Mouse (Mus musculus) myocyte (in vitro differentiated cells): ENCODE results near the gene Sdk2.

Experiments
- CEBPB ChIP-seq: IDR thresholded peaks from 2 replicates; pipeline ENCODE4 v1.6.1; 2011; ENCODE audit warnings: mild to moderate bottlenecking, moderate library complexity; ENCODE audit not compliant: poor library complexity, insufficient read depth, severe bottlenecking
- MAX ChIP-seq: IDR thresholded peaks from one replicate; pipeline ENCODE4 v1.6.1; 2011; ENCODE audit warnings: low read depth, mild to moderate bottlenecking, control low read depth
- MYOD1 ChIP-seq, 3 experiments: IDR thresholded peaks; one replicate each; pipeline ENCODE4 v1.6.1; 2011; ENCODE audit warnings: control low read depth in 2 of 3, low read depth in 2 of 3, mild to moderate bottlenecking in 2 of 3, moderate library complexity in 1 of 3; ENCODE audit not compliant: insufficient read length in 2 of 3, control insufficient read depth in 1 of 3
- POLR2A ChIP-seq: IDR thresholded peaks from one replicate; pipeline ENCODE4 v1.6.1; 2011; ENCODE audit warnings: low read depth, mild to moderate bottlenecking, control low read depth, moderate library complexity; ENCODE audit not compliant: insufficient read length
- TCF12 ChIP-seq: IDR thresholded peaks from one replicate; pipeline ENCODE4 v1.6.1; 2011; ENCODE audit warnings: mild to moderate bottlenecking, control low read depth; ENCODE audit not compliant: poor library complexity, insufficient read depth, severe bottlenecking
- TCF3 ChIP-seq: IDR thresholded peaks from one replicate; pipeline ENCODE4 v1.6.1; 2011; ENCODE audit warnings: low read depth, control low read depth; ENCODE audit not compliant: insufficient read length
- USF1 ChIP-seq: IDR thresholded peaks from one replicate; pipeline ENCODE4 v1.6.1; 2011; ENCODE audit warnings: low read depth, mild to moderate bottlenecking, control low read depth, moderate library complexity

GRCm38 (mm10) chr11:113927826-113928225 lies 139.0 kb downstream of the Sdk2 start:
- TF ChIP-seq MYOD1 (IDR thresholded peaks at IDR 0.05; ENCODE audit: control insufficient read depth in 1 of 3, insufficient read length in 2 of 3, low read depth in 2 of 3) (no peak), POLR2A (no peak), TCF12 (no peak), USF1 (no peak), MAX (no peak), CEBPB (no peak), TCF3 (no peak)
